Mouse (Mus musculus): ENCODE data around the gene Faah. TPM values are rescaled to one million over a fixed set of nuclear protein-coding genes. Genes with fewer than 3 reads are reported as not detected.

The Faah gene
- polyA plus RNA-seq, 1 experiment: not detected

DNA sequence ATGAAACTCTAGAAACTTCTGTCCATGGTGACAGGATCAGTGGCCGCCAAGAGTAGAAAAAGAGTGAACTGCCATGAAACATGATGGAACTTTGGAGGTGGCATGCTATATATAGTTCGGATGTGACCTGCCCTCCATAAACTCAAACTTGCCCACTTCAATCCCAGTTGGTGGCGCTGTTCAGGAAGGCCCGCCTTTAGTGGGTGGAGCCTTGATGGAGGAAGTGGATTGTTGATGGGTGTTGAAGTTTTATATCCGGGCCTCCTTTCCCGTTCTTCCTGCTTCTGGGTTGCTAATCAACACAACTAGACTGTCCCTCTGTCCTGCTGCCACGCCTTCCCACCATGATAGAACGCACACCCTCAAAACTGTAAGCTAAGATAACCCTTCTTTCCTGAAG, 32.8 kb downstream of the Faah start:
- 0 out of 2 replicates have a peak, but pooled peaks have one; percentile 9 for TF ChIP-seq CTCF (IDR thresholded peaks at IDR 0.05; ENCODE audit: low read depth, low read length)
- no peak for TF ChIP-seq POLR2A (IDR thresholded peaks at IDR 0.05; ENCODE audit: borderline replicate concordance, low read depth, low read length)
- Histone ChIP-seq H3K4me1 (ENCODE audit: control insufficient read depth, insufficient read depth, low read length) (no peaks in the 10 kb centered on the region), H3K27ac (ENCODE audit: insufficient read depth, low read depth, low read length) (no peak overlapping the region), H3K4me3 (ENCODE audit: insufficient read depth, low read length) (no peak overlapping the region)

DNA sequence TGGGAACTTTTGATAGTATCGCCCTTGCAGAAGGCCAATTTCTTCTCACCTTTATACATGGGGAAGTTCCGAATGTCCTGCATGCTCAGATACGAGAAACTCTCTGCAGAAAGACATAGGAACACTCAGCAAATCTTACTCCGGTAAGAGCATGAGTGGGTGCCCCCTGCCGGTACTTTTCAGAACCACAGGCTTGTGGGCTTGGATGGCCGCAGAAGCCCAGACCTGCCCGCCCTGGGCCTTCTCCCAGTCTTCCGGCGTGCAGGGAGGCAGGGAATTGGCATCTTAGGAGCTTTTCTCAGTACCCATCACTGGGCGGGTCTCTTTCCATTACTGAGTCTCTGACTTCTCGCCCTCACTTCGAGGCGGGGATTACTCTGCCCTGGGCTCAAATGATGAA, 33.6 kb downstream of the Faah start:
- no peak for TF ChIP-seq POLR2A (IDR thresholded peaks at IDR 0.05; ENCODE audit: borderline replicate concordance, low read depth, low read length)
- peak; percentile 24; the same call in 1 of the 2 replicates for TF ChIP-seq CTCF (IDR thresholded peaks at IDR 0.05; ENCODE audit: low read depth, low read length)
- Histone ChIP-seq H3K4me1 (ENCODE audit: control insufficient read depth, insufficient read depth, low read length) (no peaks in the 10 kb centered on the region), H3K27ac (ENCODE audit: insufficient read depth, low read depth, low read length) (no peak overlapping the region), H3K4me3 (ENCODE audit: insufficient read depth, low read length) (no peak overlapping the region)

- Histone ChIP-seq H3K4me1 (ENCODE audit: control insufficient read depth, insufficient read depth, low read length) (no peaks in the 10 kb centered on the region), H3K4me3 (ENCODE audit: insufficient read depth, low read length) (no peak overlapping the region), H3K27ac (ENCODE audit: insufficient read depth, low read depth, low read length) (no peak overlapping the region)
- no peak for TF ChIP-seq POLR2A (IDR thresholded peaks at IDR 0.05; ENCODE audit: borderline replicate concordance, low read depth, low read length)
- TF ChIP-seq CTCF (IDR thresholded peaks at IDR 0.05; ENCODE audit: low read depth, low read length): peak; percentile 61; the same call in 1 of the 2 replicates
These were observed 37.0 kb downstream of the Faah start for GRCm38 (mm10) chr4:115980676-115981075.

- Histone ChIP-seq H3K27ac (ENCODE audit: insufficient read depth, low read depth, low read length) (no peak overlapping the region), H3K4me1 (ENCODE audit: control insufficient read depth, insufficient read depth, low read length) (no peaks in the 10 kb centered on the region), H3K4me3 (ENCODE audit: insufficient read depth, low read length) (no peak overlapping the region)
- TF ChIP-seq CTCF (IDR thresholded peaks at IDR 0.05; ENCODE audit: low read depth, low read length) (no peak), POLR2A (IDR thresholded peaks at IDR 0.05; ENCODE audit: borderline replicate concordance, low read depth, low read length) (no peak)
These were observed 38.3 kb downstream of the Faah start for GRCm38 (mm10) chr4:115979437-115979836.

- TF ChIP-seq POLR2A (IDR thresholded peaks at IDR 0.05; ENCODE audit: borderline replicate concordance, low read depth, low read length) (no peak), CTCF (IDR thresholded peaks at IDR 0.05; ENCODE audit: low read depth, low read length) (no peak)
- no peaks in the 10 kb centered on the region for H3K4me1 ChIP-seq (ENCODE audit: control insufficient read depth, insufficient read depth, low read length)
- H3K4me3 ChIP-seq (ENCODE audit: insufficient read depth, low read length): no peak overlapping the region
These were observed 38.8 kb downstream of the Faah start for GRCm38 (mm10) chr4:115978911-115979310.

GRCm38 (mm10) chr4:115972543-115972942, 45.2 kb downstream of the Faah start:
- TF ChIP-seq POLR2A (IDR thresholded peaks at IDR 0.05; ENCODE audit: borderline replicate concordance, low read depth, low read length): no peak
- no peak for TF ChIP-seq CTCF (IDR thresholded peaks at IDR 0.05; ENCODE audit: low read depth, low read length)
- Histone ChIP-seq H3K4me1 (ENCODE audit: control insufficient read depth, insufficient read depth, low read length) (no peaks in the 10 kb centered on the region), H3K4me3 (ENCODE audit: insufficient read depth, low read length) (no peak overlapping the region), H3K27ac (ENCODE audit: insufficient read depth, low read depth, low read length) (no peak overlapping the region)

More at GRCm38 (mm10) chr4:115978911-115979310, 38.8 kb downstream of the Faah start:
- no peak overlapping the region for H3K27ac ChIP-seq (ENCODE audit: insufficient read depth, low read depth, low read length)

DNA sequence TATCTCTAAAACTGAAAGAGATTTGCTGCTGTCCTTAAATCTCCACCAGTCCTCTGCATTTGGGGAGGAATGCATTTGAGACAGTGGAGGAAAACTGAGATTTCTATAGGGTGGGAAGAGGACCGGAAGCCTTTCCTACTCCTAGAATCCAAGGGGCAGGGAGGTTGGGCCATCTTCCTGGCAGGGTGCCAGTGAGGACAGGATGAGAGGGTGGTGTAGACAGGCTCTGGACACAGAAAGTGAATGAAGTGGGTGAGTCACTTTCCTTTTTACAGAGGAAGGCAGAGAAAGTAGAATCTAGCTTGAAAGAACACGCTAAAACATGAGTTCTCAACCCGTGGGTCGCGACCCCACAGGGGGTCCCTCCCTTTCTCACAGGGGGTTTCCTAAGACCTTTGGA, 53.3 kb downstream of the Faah start:
- TF ChIP-seq CTCF (IDR thresholded peaks at IDR 0.05; ENCODE audit: low read depth, low read length) (no peak), POLR2A (IDR thresholded peaks at IDR 0.05; ENCODE audit: borderline replicate concordance, low read depth, low read length) (no peak)
- peaks cover 11% of the 10 kb centered on the region for H3K4me1 ChIP-seq (ENCODE audit: control insufficient read depth, insufficient read depth, low read length)
- H3K4me3 ChIP-seq (ENCODE audit: insufficient read depth, low read length): no peak overlapping the region
- no peak overlapping the region for H3K27ac ChIP-seq (ENCODE audit: insufficient read depth, low read depth, low read length)

- TF ChIP-seq CTCF (IDR thresholded peaks at IDR 0.05; ENCODE audit: low read depth, low read length) (no peak), POLR2A (IDR thresholded peaks at IDR 0.05; ENCODE audit: borderline replicate concordance, low read depth, low read length) (no peak)
- no peak overlapping the region for H3K27ac ChIP-seq (ENCODE audit: insufficient read depth, low read depth, low read length)
- H3K4me1 ChIP-seq (ENCODE audit: control insufficient read depth, insufficient read depth, low read length): peaks cover 11% of the 10 kb centered on the region
- no peak overlapping the region for H3K4me3 ChIP-seq (ENCODE audit: insufficient read depth, low read length)
These were observed 54.0 kb downstream of the Faah start for GRCm38 (mm10) chr4:115963751-115964150.

GRCm38 (mm10) chr4:115962671-115963412, 54.9 kb downstream of the Faah start:
- TF ChIP-seq POLR2A (IDR thresholded peaks at IDR 0.05; ENCODE audit: borderline replicate concordance, low read depth, low read length) (no peak), CTCF (IDR thresholded peaks at IDR 0.05; ENCODE audit: low read depth, low read length) (no peak)
- Histone ChIP-seq H3K4me3 (ENCODE audit: insufficient read depth, low read length) (peak overlapping the region; percentile 44), H3K27ac (ENCODE audit: insufficient read depth, low read depth, low read length) (no peak overlapping the region), H3K4me1 (ENCODE audit: control insufficient read depth, insufficient read depth, low read length) (peaks cover 11% of the 10 kb centered on the region)

DNA sequence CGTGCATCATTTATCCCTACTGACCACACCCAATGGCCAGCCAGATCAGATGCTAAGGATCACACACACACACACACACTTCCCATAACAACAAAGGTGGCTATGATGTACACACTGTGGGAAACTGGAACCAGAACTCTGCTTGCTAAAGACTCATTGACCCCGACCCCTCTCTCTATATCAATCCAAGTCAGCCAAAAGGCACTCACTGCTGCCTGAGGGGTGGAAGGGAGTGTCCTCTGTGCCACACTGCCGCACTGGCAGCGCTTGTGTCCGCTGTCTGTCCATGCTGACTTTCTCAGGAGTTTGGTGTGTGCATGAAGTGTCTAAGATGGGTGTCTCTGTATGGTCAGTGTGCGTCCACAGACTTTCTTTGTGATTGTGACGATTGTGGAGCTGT, 55.7 kb downstream of the Faah start:
- Histone ChIP-seq H3K4me1 (ENCODE audit: control insufficient read depth, insufficient read depth, low read length) (peaks cover 11% of the 10 kb centered on the region), H3K27ac (ENCODE audit: insufficient read depth, low read depth, low read length) (no peak overlapping the region), H3K4me3 (ENCODE audit: insufficient read depth, low read length) (no peak overlapping the region)
- TF ChIP-seq CTCF (IDR thresholded peaks at IDR 0.05; ENCODE audit: low read depth, low read length): no peak
- no peak for TF ChIP-seq POLR2A (IDR thresholded peaks at IDR 0.05; ENCODE audit: borderline replicate concordance, low read depth, low read length)

Measured in bone marrow macrophage, adult 2 months (primary cell).